Mouse (Mus musculus) stomach, postnatal 0 days (tissue): ENCODE results near the gene Eva1b. TPM values are rescaled to one million over a fixed set of nuclear protein-coding genes. Genes with fewer than 3 reads are reported as not detected.

Source experiments
- ATAC-seq: fragments of 200-750 bp; cut with Nextera tagmentation; 2 replicates; pipeline ENCODE4 v1.8.0; 2017; ENCODE audit not compliant: low FRiP score, low TSS enrichment
- DNase-seq: peaks from one replicate; pipeline ENCODE4 v3.0.0-alpha.2; 2016; ENCODE audit warnings: low spot score
- H3K27ac ChIP-seq: fragments of 300-500 bp; sonication (generic); replicated peaks from 2 replicates; pipeline ENCODE4 v1.5.1; 2014; ENCODE audit warnings: mild to moderate bottlenecking, control low read depth
- H3K27me3 ChIP-seq: fragments of 300-500 bp; sonication (generic); 2 replicates; pipeline ENCODE4 v1.6.1; 2014; ENCODE audit warnings: low read length; ENCODE audit not compliant: control insufficient read depth, insufficient read depth
- H3K36me3 ChIP-seq: fragments of 300-500 bp; sonication (generic); 2 replicates; pipeline ENCODE4 v1.6.1; 2014; ENCODE audit warnings: low read length, mixed read lengths; ENCODE audit not compliant: control insufficient read depth, insufficient read depth
- H3K4me1 ChIP-seq: fragments of 300-500 bp; sonication (generic); replicated peaks from 2 replicates; pipeline ENCODE4 v1.6.1; 2014; ENCODE audit warnings: antibody characterized with exemption; ENCODE audit not compliant: control insufficient read depth, insufficient read depth
- H3K4me2 ChIP-seq: fragments of 300-500 bp; sonication (generic); replicated peaks from 2 replicates; pipeline ENCODE4 v1.6.1; 2014; ENCODE audit warnings: low read depth, mild to moderate bottlenecking, control low read depth, moderate library complexity
- H3K4me3 ChIP-seq: fragments of 300-500 bp; sonication (generic); 2 replicates; pipeline ENCODE4 v1.5.1; 2014; ENCODE audit warnings: low read depth, low read length, control low read depth
- H3K9ac ChIP-seq: fragments of 300-500 bp; sonication (generic); 2 replicates; pipeline ENCODE4 v1.6.1; 2014; ENCODE audit warnings: mild to moderate bottlenecking, low read length, control low read depth, mixed read lengths
- H3K9me3 ChIP-seq: fragments of 300-500 bp; sonication (generic); 2 replicates; pipeline ENCODE4 v1.6.1; 2016; ENCODE audit warnings: low read length; ENCODE audit not compliant: control insufficient read depth
- CTCF ChIP-seq: IDR thresholded peaks from 2 replicates; pipeline ENCODE4 v1.5.1; 2016; ENCODE audit warnings: antibody characterized with exemption, low read depth, mild to moderate bottlenecking, moderate library complexity
- EP300 ChIP-seq: optimal IDR thresholded peaks from 2 replicates; pipeline ENCODE3; 2016; ENCODE audit warnings: antibody characterized with exemption
- WGBS: fragments of 180-500 bp; shearing (Covaris S2); extraction: QIAGEN DNeasy Blood & Tissue Kit; methylation state at CpG from one replicate; pipeline ENCODE4 v1.1.7; 2014; 5-methylcytosine and 5-hydroxymethylcytosine counted together
- polyA plus RNA-seq: library from polyadenylated mRNA; unstranded; fragments of >200 nt; fragmentation: Nextera tagmentation; extraction: Ambion mirVana; gene quantifications from 2 replicates; pipeline ENCODE4 v1.2.1, GENCODE M21; 2015

The Eva1b gene
- polyA plus RNA-seq, 1 experiment from 2014 or later = 39.7 TPM

DNA sequence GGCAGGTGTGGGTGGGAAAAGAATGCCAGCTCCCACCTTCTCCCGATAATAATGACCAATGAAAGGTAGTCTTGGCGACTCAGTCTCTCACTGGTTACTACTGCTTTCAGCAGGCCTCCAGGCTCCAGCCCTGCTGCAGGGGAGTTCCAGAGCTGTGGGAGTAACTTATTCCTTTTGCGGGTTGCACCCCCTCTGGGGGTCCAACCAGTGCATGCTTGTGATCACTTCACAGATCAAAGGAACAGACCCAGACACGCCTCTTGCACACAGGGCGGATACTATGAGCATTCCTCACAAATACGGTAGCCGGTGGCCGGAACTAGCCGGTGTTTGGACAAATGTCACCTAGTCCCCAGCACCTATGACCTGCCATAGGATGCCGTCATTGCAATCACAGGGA is 2.3 kb downstream of the Eva1b start:
- 0 out of 2 replicates have a peak, but pooled peaks have one; percentile 0 for ATAC-seq
- peaks cover 4% of the 10 kb centered on the region; the same call in 1 of the 2 replicates for H3K4me1 ChIP-seq
- 37% methylated on average over 10 of the region's 10 CpGs for WGBS

GRCm38 (mm10) chr4:126150297-126150948 is 2.9 kb downstream of the Eva1b start:
- Histone ChIP-seq H3K9ac (no peak overlapping the region), H3K4me1 (peaks cover 4% of the 10 kb centered on the region; the same call in 1 of the 2 replicates), H3K4me2 (peak overlapping the region; percentile 72), H3K9me3 (no peaks in the 10 kb centered on the region), H3K27ac (peak overlapping the region; percentile 65), H3K27me3 (no peaks in the 10 kb centered on the region), H3K36me3 (peaks cover 3% of the 10 kb centered on the region; the same call in 1 of the 2 replicates), H3K4me3 (0 out of 2 replicates have a peak overlapping the region, but pooled peaks have one; percentile 6)
- TF ChIP-seq EP300 (no peak), CTCF (no peak)
- DNase-seq (peak; percentile 59), ATAC-seq (peak; percentile 66)
- 30% methylated on average over 16 of the region's 16 CpGs for WGBS

More for the DNA sequence above, 2.3 kb downstream of the Eva1b start:
- Histone ChIP-seq H3K27ac (peak overlapping the region; percentile 65), H3K36me3 (peaks cover 3% of the 10 kb centered on the region; the same call in 1 of the 2 replicates), H3K9me3 (no peaks in the 10 kb centered on the region), H3K4me2 (peak overlapping the region; percentile 72), H3K9ac (peak overlapping the region; percentile 75), H3K27me3 (no peaks in the 10 kb centered on the region), H3K4me3 (peak overlapping the region; percentile 60)
- no peak for DNase-seq
- no peak for TF ChIP-seq EP300
- TF ChIP-seq CTCF = no peak

DNA sequence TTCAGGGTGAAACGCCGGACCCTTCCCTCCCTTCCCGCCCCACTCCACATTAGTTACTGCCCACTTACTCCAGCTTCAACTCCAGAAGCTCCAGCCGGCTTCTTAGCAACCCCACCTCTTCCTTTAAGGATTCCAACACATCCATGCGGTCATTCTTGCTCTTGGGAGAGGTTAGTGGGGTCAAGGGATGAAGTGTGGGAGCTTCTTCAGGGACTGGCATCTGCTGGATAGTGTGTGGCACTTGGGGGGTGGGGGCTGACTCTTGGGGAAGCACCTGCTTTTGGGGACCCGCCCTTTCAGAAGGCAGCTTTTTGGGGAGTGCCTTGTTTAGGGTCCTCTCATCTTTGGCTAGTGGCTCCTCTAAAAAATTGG is 3.4 kb downstream of the Eva1b start:
- H3K4me1 ChIP-seq = peaks cover 4% of the 10 kb centered on the region; the same call in 1 of the 2 replicates
- H3K9me3 ChIP-seq = no peaks in the 10 kb centered on the region
- H3K36me3 ChIP-seq = peaks cover 3% of the 10 kb centered on the region; the same call in 1 of the 2 replicates
- H3K4me2 ChIP-seq = peak overlapping the region; percentile 72; the same call in 1 of the 2 replicates
- 55% methylated on average over 6 of the region's 6 CpGs for WGBS
- ATAC-seq (no peak), DNase-seq (no peak)
- H3K27me3 ChIP-seq = no peaks in the 10 kb centered on the region
- no peak overlapping the region for H3K9ac ChIP-seq
- peak overlapping the region; percentile 65; the same call in 1 of the 2 replicates for H3K27ac ChIP-seq
- TF ChIP-seq EP300 (no peak), CTCF (no peak)
- no peak overlapping the region for H3K4me3 ChIP-seq

- no peak overlapping the region for H3K9ac ChIP-seq
- TF ChIP-seq EP300 (no peak), CTCF (no peak)
- H3K36me3 ChIP-seq = peaks cover 3% of the 10 kb centered on the region; the same call in 1 of the 2 replicates
- H3K4me2 ChIP-seq = no peak overlapping the region
- H3K27ac ChIP-seq = no peak overlapping the region
- H3K4me3 ChIP-seq = no peak overlapping the region
- H3K9me3 ChIP-seq = no peaks in the 10 kb centered on the region
- H3K4me1 ChIP-seq = peaks cover 4% of the 10 kb centered on the region; the same call in 1 of the 2 replicates
- H3K27me3 ChIP-seq = no peaks in the 10 kb centered on the region
- DNase-seq (no peak), ATAC-seq (no peak)
- WGBS = 80% methylated on average over 16 of the region's 16 CpGs
Observed at GRCm38 (mm10) chr4:126151701-126152440, 4.3 kb downstream of the Eva1b start.

- Histone ChIP-seq H3K4me3 (no peak overlapping the region), H3K27ac (no peak overlapping the region), H3K4me2 (no peak overlapping the region), H3K4me1 (peaks cover 4% of the 10 kb centered on the region; the same call in 1 of the 2 replicates), H3K27me3 (no peaks in the 10 kb centered on the region), H3K36me3 (peaks cover 3% of the 10 kb centered on the region; the same call in 1 of the 2 replicates), H3K9me3 (no peaks in the 10 kb centered on the region), H3K9ac (no peak overlapping the region)
- TF ChIP-seq EP300 (no peak), CTCF (no peak)
- no peak for ATAC-seq
- 64% methylated on average over 14 of the region's 14 CpGs for WGBS
- no peak for DNase-seq
Observed at GRCm38 (mm10) chr4:126152864-126153263, 5.3 kb downstream of the Eva1b start.
